Mouse (Mus musculus): ENCODE results near the gene Slc22a3. TPM values are rescaled to one million over a fixed set of nuclear protein-coding genes. Genes with fewer than 3 reads are reported as not detected.

The Slc22a3 gene
- polyA plus RNA-seq, 1 experiment = not detected

DNA sequence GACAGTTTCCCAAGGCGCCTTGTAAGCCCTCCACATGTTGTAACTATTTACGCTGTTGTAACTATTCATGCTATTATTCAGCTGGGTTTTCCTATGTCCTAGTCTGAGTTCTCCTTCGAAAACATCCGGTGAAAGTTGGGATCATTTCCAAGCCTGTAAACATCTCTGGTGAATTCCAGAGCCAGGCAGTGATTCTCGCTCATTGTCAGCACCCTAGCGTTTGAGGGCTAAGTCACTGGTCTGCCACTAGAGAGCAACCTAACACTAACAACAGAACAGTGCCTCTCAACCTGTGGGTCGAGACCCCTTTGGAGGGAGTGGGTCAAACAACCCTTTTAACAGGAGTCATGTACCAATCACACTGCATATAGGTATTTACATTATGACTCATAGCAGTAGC is 104.1 kb downstream of the Slc22a3 start:
- peaks cover 6% of the 10 kb centered on the region; the same call in 1 of the 2 replicates for H3K36me3 ChIP-seq (ENCODE audit: control insufficient read depth)
- TF ChIP-seq GATA1 (IDR thresholded peaks at IDR 0.05; ENCODE audit: low read length) = no peak
- no peaks in the 10 kb centered on the region for H3K4me1 ChIP-seq (ENCODE audit: control insufficient read depth)
- no peaks in the 10 kb centered on the region for H3K27me3 ChIP-seq (ENCODE audit: control insufficient read depth)
- peaks cover 4% of the 10 kb centered on the region; the same call in 1 of the 2 replicates for H3K9me3 ChIP-seq (ENCODE audit: control insufficient read depth, low read length)
- no peak overlapping the region for H3K4me3 ChIP-seq (replicated peaks)

DNA sequence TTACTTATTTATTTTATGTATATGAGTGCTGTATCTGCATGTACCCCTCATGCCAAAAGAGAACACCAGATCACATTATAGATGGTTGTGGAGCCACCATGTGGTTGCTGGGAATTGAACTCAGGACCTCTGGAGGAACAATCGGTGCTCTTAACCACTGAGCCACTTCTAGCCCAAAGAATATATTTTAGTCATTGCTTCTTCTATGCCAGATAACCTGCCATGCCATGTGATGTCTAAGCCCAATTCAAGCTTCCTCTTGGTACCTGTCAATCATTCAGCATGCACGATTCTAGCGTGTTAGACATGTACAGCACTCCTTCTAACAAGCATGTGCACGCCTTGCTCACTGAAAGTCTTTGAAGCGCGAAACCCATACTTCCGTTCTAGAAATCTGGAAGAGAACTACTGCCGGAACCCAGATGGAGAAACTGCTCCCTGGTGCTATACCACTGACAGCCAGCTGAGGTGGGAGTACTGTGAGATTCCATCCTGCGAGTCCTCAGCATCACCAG is 111.3 kb downstream of the Slc22a3 start:
- no peaks in the 10 kb centered on the region; the same call in 1 of the 2 replicates for H3K36me3 ChIP-seq (ENCODE audit: control insufficient read depth)
- no peak for TF ChIP-seq GATA1 (IDR thresholded peaks at IDR 0.05; ENCODE audit: low read length)
- no peak for TF ChIP-seq TAL1 (IDR thresholded peaks at IDR 0.05; ENCODE audit: low read length)
- no peaks in the 10 kb centered on the region for H3K4me1 ChIP-seq (ENCODE audit: control insufficient read depth)
- H3K9me3 ChIP-seq (ENCODE audit: control insufficient read depth, low read length) = no peaks in the 10 kb centered on the region
- H3K27me3 ChIP-seq (ENCODE audit: control insufficient read depth) = no peaks in the 10 kb centered on the region
- no peak overlapping the region for H3K4me3 ChIP-seq (replicated peaks)

DNA sequence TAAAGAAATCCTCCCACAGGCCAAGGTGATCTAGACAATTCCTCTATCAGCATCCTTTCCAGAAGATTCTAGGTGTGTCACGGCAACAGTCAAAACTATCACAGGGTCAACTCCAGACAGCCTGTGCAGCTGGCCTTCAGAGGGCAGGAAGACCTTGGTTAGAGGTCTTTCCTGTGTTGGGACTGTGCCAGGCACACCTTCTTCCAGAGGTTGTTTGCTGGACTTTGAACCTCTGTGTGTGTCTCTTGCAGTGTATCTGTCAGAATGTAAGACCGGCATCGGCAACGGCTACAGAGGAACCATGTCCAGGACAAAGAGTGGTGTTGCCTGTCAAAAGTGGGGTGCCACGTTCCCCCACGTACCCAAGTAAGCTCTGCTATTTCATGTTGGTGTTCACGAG is 119.3 kb downstream of the Slc22a3 start:
- H3K36me3 ChIP-seq (ENCODE audit: control insufficient read depth) = peaks cover 5% of the 10 kb centered on the region; the same call in 1 of the 2 replicates
- no peaks in the 10 kb centered on the region for H3K4me1 ChIP-seq (ENCODE audit: control insufficient read depth)
- H3K9me3 ChIP-seq (ENCODE audit: control insufficient read depth, low read length) = no peaks in the 10 kb centered on the region
- H3K27me3 ChIP-seq (ENCODE audit: control insufficient read depth) = peaks cover 2% of the 10 kb centered on the region; the same call in 1 of the 2 replicates
- TF ChIP-seq TAL1 (IDR thresholded peaks at IDR 0.05; ENCODE audit: low read length) (no peak), GATA1 (IDR thresholded peaks at IDR 0.05; ENCODE audit: low read length) (no peak)
- H3K4me3 ChIP-seq (replicated peaks) = no peak overlapping the region

DNA sequence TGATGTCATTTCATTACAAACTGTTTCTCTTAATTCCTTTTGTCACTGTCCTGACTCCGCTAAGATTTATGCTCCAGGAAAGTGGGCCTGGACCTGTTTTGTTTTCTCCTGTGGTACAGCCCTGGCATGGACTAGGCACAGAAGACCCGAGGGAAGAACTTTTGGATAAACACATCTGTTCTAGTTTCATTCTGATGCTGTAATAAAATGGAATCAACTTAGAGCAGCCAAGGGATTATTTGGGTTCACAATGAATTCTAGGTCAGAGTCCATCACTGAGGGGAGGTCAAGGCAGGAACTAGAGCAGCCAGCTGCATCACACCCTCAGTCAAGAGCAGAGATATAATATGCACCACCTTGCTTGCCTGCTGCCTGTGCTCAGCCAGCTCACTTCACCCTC is 119.7 kb downstream of the Slc22a3 start:
- H3K4me1 ChIP-seq (ENCODE audit: control insufficient read depth) = no peaks in the 10 kb centered on the region
- no peaks in the 10 kb centered on the region for H3K9me3 ChIP-seq (ENCODE audit: control insufficient read depth, low read length)
- H3K4me3 ChIP-seq (replicated peaks) = no peak overlapping the region
- peaks cover 5% of the 10 kb centered on the region; the same call in 1 of the 2 replicates for H3K36me3 ChIP-seq (ENCODE audit: control insufficient read depth)
- H3K27me3 ChIP-seq (ENCODE audit: control insufficient read depth) = peaks cover 2% of the 10 kb centered on the region; the same call in 1 of the 2 replicates
- TF ChIP-seq GATA1 (IDR thresholded peaks at IDR 0.05; ENCODE audit: low read length) (no peak), TAL1 (IDR thresholded peaks at IDR 0.05; ENCODE audit: low read length) (no peak)

- TF ChIP-seq TAL1 (IDR thresholded peaks at IDR 0.05; ENCODE audit: low read length) = no peak
- TF ChIP-seq GATA1 (IDR thresholded peaks at IDR 0.05; ENCODE audit: low read length) = no peak
- Histone ChIP-seq H3K4me1 (ENCODE audit: control insufficient read depth) (no peaks in the 10 kb centered on the region), H3K27me3 (ENCODE audit: control insufficient read depth) (peaks cover 2% of the 10 kb centered on the region; the same call in 1 of the 2 replicates), H3K36me3 (ENCODE audit: control insufficient read depth) (peaks cover 5% of the 10 kb centered on the region; the same call in 1 of the 2 replicates), H3K4me3 (replicated peaks) (no peak overlapping the region), H3K9me3 (ENCODE audit: control insufficient read depth, low read length) (no peaks in the 10 kb centered on the region)
Observed at GRCm38 (mm10) chr17:12385049-12385794, 122.3 kb downstream of the Slc22a3 start.

GRCm38 (mm10) chr17:12382531-12382930 is 125.0 kb downstream of the Slc22a3 start:
- TF ChIP-seq GATA1 (IDR thresholded peaks at IDR 0.05; ENCODE audit: low read length) (no peak), TAL1 (IDR thresholded peaks at IDR 0.05; ENCODE audit: low read length) (no peak)
- H3K36me3 ChIP-seq (ENCODE audit: control insufficient read depth) = no peaks in the 10 kb centered on the region; the same call in 1 of the 2 replicates
- H3K4me3 ChIP-seq (replicated peaks) = no peak overlapping the region
- no peaks in the 10 kb centered on the region for H3K4me1 ChIP-seq (ENCODE audit: control insufficient read depth)
- H3K9me3 ChIP-seq (ENCODE audit: control insufficient read depth, low read length) = no peaks in the 10 kb centered on the region
- peaks cover 2% of the 10 kb centered on the region; the same call in 1 of the 2 replicates for H3K27me3 ChIP-seq (ENCODE audit: control insufficient read depth)

- H3K4me3 ChIP-seq (replicated peaks) = no peak overlapping the region
- no peaks in the 10 kb centered on the region; the same call in 1 of the 2 replicates for H3K36me3 ChIP-seq (ENCODE audit: control insufficient read depth)
- no peak for TF ChIP-seq TAL1 (IDR thresholded peaks at IDR 0.05; ENCODE audit: low read length)
- H3K27me3 ChIP-seq (ENCODE audit: control insufficient read depth) = peaks cover 2% of the 10 kb centered on the region
- H3K9me3 ChIP-seq (ENCODE audit: control insufficient read depth, low read length) = no peaks in the 10 kb centered on the region
- no peaks in the 10 kb centered on the region for H3K4me1 ChIP-seq (ENCODE audit: control insufficient read depth)
Observed at GRCm38 (mm10) chr17:12381579-12381978, 125.9 kb downstream of the Slc22a3 start.

- Histone ChIP-seq H3K4me1 (ENCODE audit: control insufficient read depth) (no peaks in the 10 kb centered on the region), H3K27me3 (ENCODE audit: control insufficient read depth) (peaks cover 2% of the 10 kb centered on the region), H3K36me3 (ENCODE audit: control insufficient read depth) (no peaks in the 10 kb centered on the region; the same call in 1 of the 2 replicates), H3K9me3 (ENCODE audit: control insufficient read depth, low read length) (no peaks in the 10 kb centered on the region), H3K4me3 (replicated peaks) (peak overlapping the region; percentile 25)
- TF ChIP-seq GATA1 (IDR thresholded peaks at IDR 0.05; ENCODE audit: low read length) = no peak
- no peak for TF ChIP-seq TAL1 (IDR thresholded peaks at IDR 0.05; ENCODE audit: low read length)
Observed at GRCm38 (mm10) chr17:12380287-12380686, 127.2 kb downstream of the Slc22a3 start.

GRCm38 (mm10) chr17:12377981-12378705 is 129.4 kb downstream of the Slc22a3 start, which contains the start of gene Plg:
Gene Plg (plus strand): TSS chr17:12378608.
- H3K4me1 ChIP-seq (ENCODE audit: control insufficient read depth) = peaks cover 5% of the 10 kb centered on the region
- H3K9me3 ChIP-seq (ENCODE audit: control insufficient read depth, low read length) = no peaks in the 10 kb centered on the region
- peak within 1 kb of the TSS; percentile 54 for H3K4me3 ChIP-seq (replicated peaks)
- no peaks in the 10 kb centered on the region; the same call in 1 of the 2 replicates for H3K36me3 ChIP-seq (ENCODE audit: control insufficient read depth)
- H3K27me3 ChIP-seq (ENCODE audit: control insufficient read depth) = no peaks in the 10 kb centered on the region; the same call in 1 of the 2 replicates
- no peak for TF ChIP-seq GATA1 (IDR thresholded peaks at IDR 0.05; ENCODE audit: low read length)
- no peak for TF ChIP-seq TAL1 (IDR thresholded peaks at IDR 0.05; ENCODE audit: low read length)
